Mouse (Mus musculus) monocyte, adult 5-6 weeks (primary cell): ENCODE measurements around the gene Zfp583. TPM values are rescaled to one million over a fixed set of nuclear protein-coding genes. Genes with fewer than 3 reads are reported as not detected.
A peak's percentile ranks its signal among the peaks of the same experiment; 100 is the strongest.
"Not testable (repeated sequence)": the region's sequence is repeated elsewhere in the genome, so short reads cannot be mapped to it uniquely, and the experiment has no call there.

Experiments used
- ATAC-seq: fragments of 153-309, 156-312 bp; replicated peaks from 2 replicates; pipeline ENCODE4 v1.8.0; 2017; ENCODE audit warnings: mild to moderate bottlenecking; ENCODE audit not compliant: low TSS enrichment, insufficient number of reproducible peaks, severe bottlenecking, poor library complexity, low FRiP score
- total RNA-seq: library from RNA; stranded (forward); fragments of 200-1000, 200-491, 200-594 nt; gene quantifications from 3 replicates; pipeline ENCODE4 v1.2.3, GENCODE M21; 2017

The Zfp583 gene
- 1.3 to 1.9 TPM in 2 of 3 replicates, not detected in the other for total RNA-seq

- ATAC-seq: peak; percentile 80
Observed at GRCm38 (mm10) chr7:6331233-6331956, at the start of gene Zfp583. Zfp583 (minus strand) TSS chr7:6331285.

GRCm38 (mm10) chr7:6378441-6378840, 47.4 kb upstream of the Zfp583 start:
- no peak for ATAC-seq

GRCm38 (mm10) chr7:6372993-6373392, 41.9 kb upstream of the Zfp583 start:
- no peak for ATAC-seq

GRCm38 (mm10) chr7:6369460-6369859, 38.4 kb upstream of the Zfp583 start:
- ATAC-seq: no peak

GRCm38 (mm10) chr7:6368146-6368545, 37.1 kb upstream of the Zfp583 start:
- ATAC-seq: not testable (repeated sequence)

- ATAC-seq: no peak
Observed at GRCm38 (mm10) chr7:6367185-6367584, 36.1 kb upstream of the Zfp583 start.

GRCm38 (mm10) chr7:6364761-6365160, 33.7 kb upstream of the Zfp583 start:
- no peak for ATAC-seq

GRCm38 (mm10) chr7:6363047-6363488, 32.0 kb upstream of the Zfp583 start, which contains the start of gene Zfp78:
Zfp78 (plus strand) TSS chr7:6363280.
- peak; percentile 52 for ATAC-seq

GRCm38 (mm10) chr7:6362268-6363046, 31.4 kb upstream of the Zfp583 start:
- peak; percentile 86 for ATAC-seq

GRCm38 (mm10) chr7:6361756-6362155, 30.7 kb upstream of the Zfp583 start:
- no peak for ATAC-seq

- no peak for ATAC-seq
Observed at GRCm38 (mm10) chr7:6360477-6361060, 29.5 kb upstream of the Zfp583 start.

- no peak for ATAC-seq
Observed at GRCm38 (mm10) chr7:6358937-6359590, 28.0 kb upstream of the Zfp583 start.

- no peak for ATAC-seq
Observed at GRCm38 (mm10) chr7:6358121-6358520, 27.0 kb upstream of the Zfp583 start.

- no peak for ATAC-seq
Observed at GRCm38 (mm10) chr7:6344124-6344523, 13.0 kb upstream of the Zfp583 start.

- no peak for ATAC-seq
Observed at GRCm38 (mm10) chr7:6343501-6344071, 12.5 kb upstream of the Zfp583 start, which contains the start of gene Gm3854. Gm3854 (plus strand) TSS chr7:6343759.

- ATAC-seq: no peak
Observed at GRCm38 (mm10) chr7:6339865-6340264, 8.8 kb upstream of the Zfp583 start.

- ATAC-seq: peak; percentile 23
Observed at GRCm38 (mm10) chr7:6330458-6331232, 440 bp downstream of the Zfp583 start.

- not testable (repeated sequence) for ATAC-seq
Observed at GRCm38 (mm10) chr7:6300796-6301195, 30.3 kb downstream of the Zfp583 start.
